Mouse (Mus musculus): ENCODE results near the gene Fastkd5. TPM values are rescaled to one million over a fixed set of nuclear protein-coding genes. Genes with fewer than 3 reads are reported as not detected.

The Fastkd5 gene
- 1.3 and 2.0 TPM in 2 replicates for polyA plus RNA-seq (2012; rRNA removed)

DNA sequence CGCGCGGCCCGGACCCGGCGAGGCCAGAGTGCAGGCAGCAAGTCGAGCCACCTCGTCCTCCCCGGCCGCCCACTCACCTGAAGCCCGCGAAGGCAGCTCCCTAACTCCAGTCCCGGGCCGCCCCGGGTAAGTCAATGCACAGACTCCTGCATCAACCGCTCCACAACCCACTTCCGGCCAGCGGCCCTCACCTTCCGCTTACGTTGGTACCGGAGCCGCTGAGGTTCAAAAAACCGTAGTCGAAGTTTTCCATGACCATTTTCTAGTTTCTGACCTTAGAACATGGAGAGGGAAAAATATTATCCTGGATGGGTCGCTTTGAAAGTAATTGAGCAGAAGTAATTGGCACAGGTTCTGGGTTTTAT, at the start of gene Fastkd5, which contains the start of gene Ubox5:
Gene Fastkd5 (minus strand): TSS at position 189 of the 365 bp plus-strand sequence.
Gene Ubox5 (minus strand): TSS at position 200 of the 365 bp plus-strand sequence.

GRCm38 (mm10) chr2:130667559-130667958, 37.7 kb upstream of the Fastkd5 start, which contains the start of gene Itpa:
TSS of gene Itpa (plus strand) at chr2:130667610.

DNA sequence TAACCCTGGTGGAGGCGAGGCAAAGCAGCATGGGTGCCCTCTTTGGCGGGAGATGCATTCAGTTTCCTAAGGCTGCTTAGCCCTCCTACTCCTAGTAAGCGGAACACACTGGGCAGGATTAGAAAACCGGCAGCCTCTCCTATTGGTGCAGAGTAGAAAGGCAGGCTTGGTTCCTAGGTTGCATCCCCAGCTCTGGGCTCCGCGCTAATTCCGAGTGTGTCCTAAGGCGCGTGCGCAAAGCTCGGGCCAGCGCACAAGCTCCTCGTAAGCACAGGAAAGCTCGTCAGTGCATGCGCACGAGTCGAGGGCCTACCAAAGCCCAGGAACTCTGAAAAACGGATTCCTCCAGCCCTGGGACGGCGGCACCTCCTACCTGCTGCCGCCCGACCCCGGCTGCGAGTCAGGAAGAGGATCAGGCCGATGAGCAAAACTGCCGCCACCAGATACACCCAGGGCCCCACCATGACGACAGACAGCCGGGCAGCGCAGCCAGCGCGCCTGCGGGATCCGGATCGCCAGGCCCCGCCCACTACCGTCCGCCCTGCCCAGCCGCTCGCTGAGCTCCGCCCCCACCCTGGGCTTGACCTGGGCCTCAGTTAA, 34.4 kb upstream of the Fastkd5 start, which contains the start of gene Ddrgk1:
Gene Ddrgk1 (minus strand): TSS at position 558 of the 600 bp plus-strand sequence.

DNA sequence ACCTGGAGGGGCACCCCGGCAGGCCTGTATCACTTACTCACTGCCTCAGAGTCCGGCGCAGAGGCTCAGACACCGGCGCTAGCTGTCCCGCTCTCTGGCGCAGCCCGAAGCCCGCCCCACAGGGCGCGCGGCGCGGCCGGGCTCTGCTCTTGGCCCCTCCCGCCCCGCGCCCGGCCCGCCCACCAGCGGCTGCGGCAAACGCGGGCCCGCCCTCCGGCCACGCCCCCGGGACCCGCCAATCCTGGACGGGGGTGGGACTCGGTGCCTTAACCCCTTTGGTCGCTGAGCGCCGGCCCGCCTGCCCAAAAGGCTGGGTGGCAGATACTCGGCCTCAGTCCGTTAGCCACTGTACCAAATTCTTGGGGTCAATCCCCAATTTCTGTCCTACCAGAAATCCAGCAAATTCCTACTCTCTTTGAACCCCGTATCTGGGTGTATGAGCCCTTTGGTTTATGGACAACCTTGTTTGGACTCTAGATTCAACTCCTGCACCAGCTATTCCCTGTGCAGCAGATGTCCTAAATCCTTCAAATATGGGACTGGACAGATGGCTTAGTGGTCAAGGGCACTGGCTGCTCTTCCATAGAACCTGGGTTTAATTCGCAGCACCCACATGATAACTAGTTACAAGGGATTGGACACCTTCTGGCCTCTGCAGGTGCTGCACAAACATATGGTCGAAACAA, 13.0 kb upstream of the Fastkd5 start, which contains the start of gene Lzts3:
Gene Lzts3 (minus strand): TSS at position 120 of the 686 bp plus-strand sequence.

GRCm38 (mm10) chr2:130582552-130582951, 47.3 kb downstream of the Fastkd5 start, which contains the start of gene Avp:
TSS of gene Avp (minus strand) at chr2:130582554.

DNA sequence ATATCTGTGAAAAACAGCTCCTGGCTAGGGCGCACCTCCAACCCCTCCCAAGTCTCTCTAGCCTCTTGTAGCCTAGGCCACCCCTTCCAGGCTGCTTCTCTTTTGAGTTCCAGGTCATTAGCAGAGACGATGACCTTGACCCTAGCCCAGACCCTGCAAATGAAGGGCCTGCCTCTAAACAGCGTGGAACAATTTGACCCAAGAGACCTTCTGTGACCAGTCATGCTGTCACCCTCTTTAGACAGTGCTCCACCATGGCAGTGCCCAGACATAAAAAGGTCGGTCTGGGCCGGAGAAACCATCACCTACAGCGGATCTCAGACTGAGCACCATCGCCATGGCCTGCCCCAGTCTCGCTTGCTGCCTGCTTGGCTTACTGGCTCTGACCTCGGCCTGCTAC, 54.0 kb downstream of the Fastkd5 start, which contains the start of gene Oxt:
Gene Oxt (plus strand): TSS at position 301 of the 400 bp plus-strand sequence.

Other genes with a start within 250 kb of the Fastkd5 start
- 72.1 and 79.1 TPM in 2 replicates for gene Cpxm1, start 232.5 kb downstream of the Fastkd5 start, polyA plus RNA-seq (2012; rRNA removed)
- gene Gm28372, start 224.8 kb downstream of the Fastkd5 start, polyA plus RNA-seq (2012; rRNA removed) = not detected in 2 replicates
- gene 1700020A23Rik, start 224.8 kb downstream of the Fastkd5 start, polyA plus RNA-seq (2012; rRNA removed) = 1.4 and 1.5 TPM in 2 replicates
- gene Tmem239, start 223.5 kb downstream of the Fastkd5 start, polyA plus RNA-seq (2012; rRNA removed) = not detected in 2 replicates
- 76.6 and 103 TPM in 2 replicates for gene Vps16, start 205.7 kb downstream of the Fastkd5 start, polyA plus RNA-seq (2012; rRNA removed)
- 48.7 and 53.6 TPM in 2 replicates for gene Pced1a, start 205.3 kb downstream of the Fastkd5 start, polyA plus RNA-seq (2012; rRNA removed)
- gene Ptpra, start 179.7 kb downstream of the Fastkd5 start, polyA plus RNA-seq (2012; rRNA removed) = 80.8 and 97.9 TPM in 2 replicates
- gene Mrps26, start 66.3 kb downstream of the Fastkd5 start, polyA plus RNA-seq (2012; rRNA removed) = 84.4 and 146 TPM in 2 replicates
- gene Oxt, start 53.9 kb downstream of the Fastkd5 start, polyA plus RNA-seq (2012; rRNA removed) = not detected in 2 replicates
- not detected in 2 replicates for gene Avp, start 47.5 kb downstream of the Fastkd5 start, polyA plus RNA-seq (2012; rRNA removed)
- gene Ubox5, start within 50 bp of the Fastkd5 start, polyA plus RNA-seq (2012; rRNA removed) = 7.0 and 9.3 TPM in 2 replicates
- gene Lzts3, start 12.8 kb upstream of the Fastkd5 start, polyA plus RNA-seq (2012; rRNA removed) = 34.7 and 36.0 TPM in 2 replicates
- gene Ddrgk1, start 34.6 kb upstream of the Fastkd5 start, polyA plus RNA-seq (2012; rRNA removed) = 63.5 and 74.9 TPM in 2 replicates
- 30.6 and 33.9 TPM in 2 replicates for gene Itpa, start 37.6 kb upstream of the Fastkd5 start, polyA plus RNA-seq (2012; rRNA removed)
- gene Slc4a11, start 67.5 kb upstream of the Fastkd5 start, polyA plus RNA-seq (2012; rRNA removed) = 10.2 and 11.1 TPM in 2 replicates